Mouse (Mus musculus) CH12.LX (cell line): ENCODE measurements around the gene Maml2. TPM values are rescaled to one million over a fixed set of nuclear protein-coding genes. Genes with fewer than 3 reads are reported as not detected.
A peak's percentile ranks its signal among the peaks of the same experiment; 100 is the strongest.

Experiments
- DNase-seq: peaks from one replicate; pipeline ENCODE4 v3.0.0-alpha.2; 2013; ENCODE audit errors: extremely low read depth
- H3K27ac ChIP-seq: 2 replicates; pipeline ENCODE4 v1.5.1; 2012; ENCODE audit warnings: low read depth, mild to moderate bottlenecking, control low read depth, moderate library complexity; ENCODE audit not compliant: insufficient read depth
- H3K27me3 ChIP-seq: replicated peaks from 2 replicates; pipeline ENCODE3; 2012; ENCODE audit warnings: inconsistent platforms
- H3K36me3 ChIP-seq, 2 experiments: replicated peaks in 1 of 2; 2 replicates each; pipeline versions ENCODE3 to v1.6.1; 2012; ENCODE audit warnings: inconsistent platforms in 1 of 2, low read length in 1 of 2, mild to moderate bottlenecking in 1 of 2, mixed read lengths in 1 of 2, moderate library complexity in 1 of 2; ENCODE audit not compliant: control insufficient read depth in 1 of 2, insufficient read depth in 1 of 2
- H3K4me1 ChIP-seq, 2 experiments: 2 replicates each; pipeline ENCODE4 v1.6.1; 2012; ENCODE audit warnings: inconsistent platforms in 1 of 2, moderate library complexity in 1 of 2; ENCODE audit not compliant: insufficient read depth in 2 of 2, control insufficient read depth in 1 of 2
- H3K4me2 ChIP-seq: 2 replicates; pipeline ENCODE4 v1.6.1; 2012; ENCODE audit warnings: low read depth, mild to moderate bottlenecking, control low read depth; ENCODE audit not compliant: poor library complexity, insufficient read depth, severe bottlenecking
- H3K4me3 ChIP-seq, 3 experiments: fragments of 150-350 bp in 1 of 3; sonication (generic) in 1 of 3; replicated peaks in 1 of 3; 2 replicates each; pipeline versions ENCODE3 to v1.5.1; 2011 to 2012; ENCODE audit warnings: low read depth in 2 of 3, low read length in 2 of 3, mild to moderate bottlenecking in 2 of 3, moderate library complexity in 2 of 3, control low read depth in 1 of 3, improper control_type of control experiment in 1 of 3, inconsistent platforms in 1 of 3, mixed read lengths in 1 of 3; ENCODE audit not compliant: poor library complexity in 1 of 3
- H3K79me2 ChIP-seq: replicated peaks from 2 replicates; pipeline ENCODE4 v1.6.1; 2012; ENCODE audit warnings: mild to moderate bottlenecking, moderate library complexity; ENCODE audit not compliant: control insufficient read depth, poor library complexity, insufficient read depth, severe bottlenecking; ENCODE audit errors: extremely low read depth
- H3K9ac ChIP-seq: 2 replicates; pipeline ENCODE4 v1.6.1; 2012; ENCODE audit warnings: low read depth, mild to moderate bottlenecking, control low read depth, moderate library complexity; ENCODE audit not compliant: insufficient read depth
- H3K9me3 ChIP-seq: replicated peaks from 2 replicates; pipeline ENCODE3; 2012; ENCODE audit warnings: low read length, inconsistent platforms, mixed read lengths
- CHD2 ChIP-seq: IDR thresholded peaks from 2 replicates; pipeline ENCODE4 v1.6.1; 2011; ENCODE audit warnings: low read length, improper control_type of control experiment
- GABPA ChIP-seq: IDR thresholded peaks from 2 replicates; pipeline ENCODE4 v1.6.1; 2012; ENCODE audit warnings: low read depth, low read length, improper control_type of control experiment, inconsistent platforms; ENCODE audit not compliant: insufficient replicate concordance
- MAFK ChIP-seq: IDR thresholded peaks from 2 replicates; pipeline ENCODE4 v1.6.1; 2011; ENCODE audit warnings: low read length, improper control_type of control experiment; ENCODE audit not compliant: insufficient replicate concordance
- MYC ChIP-seq: IDR thresholded peaks from 2 replicates; pipeline ENCODE4 v1.6.1; 2011; ENCODE audit warnings: low read depth, mild to moderate bottlenecking, improper control_type of control experiment, low read length
- RAD21 ChIP-seq: IDR thresholded peaks from 2 replicates; pipeline ENCODE4 v1.6.1; 2011; ENCODE audit warnings: low read depth, mild to moderate bottlenecking, low read length, improper control_type of control experiment, moderate library complexity
- RCOR1 ChIP-seq: conservative IDR thresholded peaks from 2 replicates; pipeline ENCODE4 v1.6.1; 2012; ENCODE audit warnings: low read depth, mild to moderate bottlenecking, inconsistent platforms, low read length, improper control_type of control experiment
- SIN3A ChIP-seq: IDR thresholded peaks from 2 replicates; pipeline ENCODE4 v1.6.1; 2012; ENCODE audit warnings: low read length, improper control_type of control experiment, inconsistent platforms
- dilution Hi-C: fragments of 300-500 bp; cut with MboI; formaldehyde crosslinking; loops from 2 replicates; pipeline ENCODE4 v1.14.3; 2020; ENCODE audit warnings: low sequenced_read_pairs; ENCODE audit not compliant: extremely low pct_unique_long_range_greater_than_20kb, extremely low pct_ligation_motif_present
- in situ Hi-C: fragments of 300-500 bp; cut with MboI; formaldehyde crosslinking; loops from 3 replicates; pipeline ENCODE4 v1.14.3; 2019; ENCODE audit warnings: low sequenced_read_pairs, low pct_ligation_motif_present, low pct_unique_long_range_greater_than_20kb, mixed read lengths
- polyA plus RNA-seq: library from polyadenylated mRNA; unstranded; fragments of >175 nt; gene quantifications from 2 replicates; pipeline ENCODE4 v1.2.1, GENCODE M21; 2012; ENCODE audit warnings: low read depth; ENCODE audit not compliant: insufficient read length
- total RNA-seq, 2 experiments: library from RNA; depleted of rRNA; stranded (reverse); fragments of 300-350 nt in 1 of 2; fragments of >200 nt in 1 of 2; gene quantifications; 2 replicates each; pipeline ENCODE4 v1.2.3; 2012 to 2014

Gene Maml2
- total and polyA plus RNA-seq, 3 experiments: 5.9 to 9.1 (median 5.9) TPM

GRCm38 (mm10) chr9:13425031-13425940, 127.5 kb downstream of the Maml2 start:
- dilution Hi-C loops: no loop called here
- no peak for DNase-seq
- Histone ChIP-seq H3K9me3 (no peaks in the 10 kb centered on the region), H3K79me2 (peaks cover 10% of the 10 kb centered on the region; the same call in 1 of the 2 replicates)
- TF ChIP-seq MYC: no peak
- TF ChIP-seq, all 38 proteins: peak for 0
- Histone ChIP-seq H3K4me2 (no peak overlapping the region), H3K4me1 (peaks cover 7 to 23% of the 10 kb centered on the region in 2 experiments; a peak in 3 of 4 replicates), H3K9ac (no peak overlapping the region), H3K36me3 (no peaks in the 10 kb centered on the region), H3K27me3 (no peaks in the 10 kb centered on the region), H3K27ac (no peak overlapping the region), H3K4me3 (no peak overlapping the region)
- in situ Hi-C loops: no loop called here

GRCm38 (mm10) chr9:13429477-13430125, 131.8 kb downstream of the Maml2 start:
- no peak overlapping the region for H3K4me3 ChIP-seq
- DNase-seq: no peak
- no peaks in the 10 kb centered on the region for H3K27me3 ChIP-seq
- H3K4me2 ChIP-seq: no peak overlapping the region
- no peak overlapping the region for H3K27ac ChIP-seq
- no peaks in the 10 kb centered on the region for H3K9me3 ChIP-seq
- peaks cover 0 to 11% of the 10 kb centered on the region in 2 experiments for H3K36me3 ChIP-seq
- H3K9ac ChIP-seq: no peak overlapping the region
- no peak for TF ChIP-seq SIN3A
- no peak for TF ChIP-seq RCOR1
- TF ChIP-seq MAFK: no peak
- TF ChIP-seq GABPA: no peak
- in situ Hi-C loops (no loop called here), dilution Hi-C loops (no loop called here)
- 0 out of 2 replicates have a peak, but pooled peaks cover 4% of the 10 kb centered on the region for H3K79me2 ChIP-seq
- peaks cover 7 to 26% of the 10 kb centered on the region in 2 experiments; a peak in 3 of 4 replicates for H3K4me1 ChIP-seq

GRCm38 (mm10) chr9:13430302-13430701, 132.5 kb downstream of the Maml2 start:
- Histone ChIP-seq H3K27me3 (no peaks in the 10 kb centered on the region), H3K27ac (no peak overlapping the region), H3K4me3 (no peak overlapping the region), H3K36me3 (peaks cover 0 to 12% of the 10 kb centered on the region in 2 experiments), H3K79me2 (peaks cover 4% of the 10 kb centered on the region; the same call in 1 of the 2 replicates), H3K9ac (no peak overlapping the region), H3K4me1 (peaks cover 7 to 22% of the 10 kb centered on the region in 2 experiments; a peak in 3 of 4 replicates), H3K9me3 (no peaks in the 10 kb centered on the region), H3K4me2 (no peak overlapping the region)
- no peak for TF ChIP-seq RAD21
- TF ChIP-seq CHD2: no peak
- in situ Hi-C loops: no loop called here
- dilution Hi-C loops: no loop called here
- DNase-seq: peak; percentile 21
